Mouse (Mus musculus) brain, embryonic 14.5 days (tissue): Measurements from ENCODE around the gene Mustn1.

Source experiments
- CTCF ChIP-seq: fragments of 200-500 bp; IDR thresholded peaks from 2 replicates; pipeline ENCODE4 v1.5.1; 2012; ENCODE audit warnings: inconsistent platforms, mild to moderate bottlenecking, moderate library complexity, borderline replicate concordance; ENCODE audit not compliant: insufficient read depth, insufficient read length; ENCODE audit errors: extremely low read depth
- POLR2A ChIP-seq: fragments of 200-500 bp; IDR thresholded peaks from 2 replicates; pipeline ENCODE4 v1.6.1; 2012; ENCODE audit warnings: mild to moderate bottlenecking, inconsistent platforms, borderline replicate concordance; ENCODE audit not compliant: poor library complexity, insufficient read depth, insufficient read length, severe bottlenecking; ENCODE audit errors: extremely low read depth

- TF ChIP-seq CTCF: no peak
- TF ChIP-seq POLR2A: no peak
These were observed 16.6 kb upstream of the Mustn1 start for GRCm38 (mm10) chr14:30862368-30862767.
